Mouse (Mus musculus): Measurements from ENCODE around the gene Shld1.

GRCm38 (mm10) chr2:132757911-132758310 is 71.2 kb downstream of the Shld1 start:
- TF ChIP-seq CTCF (IDR thresholded peaks at IDR 0.05; ENCODE audit: low read depth, low read length) = no peak
- TF ChIP-seq POLR2A (IDR thresholded peaks at IDR 0.05; ENCODE audit: extremely low read depth, insufficient read depth, low read length) = no peak
